Mouse (Mus musculus): ENCODE measurements around the gene Pga5. TPM values are rescaled to one million over a fixed set of nuclear protein-coding genes. Genes with fewer than 3 reads are reported as not detected.

The Pga5 gene
- polyA plus RNA-seq, 1 experiment, result not detected

DNA sequence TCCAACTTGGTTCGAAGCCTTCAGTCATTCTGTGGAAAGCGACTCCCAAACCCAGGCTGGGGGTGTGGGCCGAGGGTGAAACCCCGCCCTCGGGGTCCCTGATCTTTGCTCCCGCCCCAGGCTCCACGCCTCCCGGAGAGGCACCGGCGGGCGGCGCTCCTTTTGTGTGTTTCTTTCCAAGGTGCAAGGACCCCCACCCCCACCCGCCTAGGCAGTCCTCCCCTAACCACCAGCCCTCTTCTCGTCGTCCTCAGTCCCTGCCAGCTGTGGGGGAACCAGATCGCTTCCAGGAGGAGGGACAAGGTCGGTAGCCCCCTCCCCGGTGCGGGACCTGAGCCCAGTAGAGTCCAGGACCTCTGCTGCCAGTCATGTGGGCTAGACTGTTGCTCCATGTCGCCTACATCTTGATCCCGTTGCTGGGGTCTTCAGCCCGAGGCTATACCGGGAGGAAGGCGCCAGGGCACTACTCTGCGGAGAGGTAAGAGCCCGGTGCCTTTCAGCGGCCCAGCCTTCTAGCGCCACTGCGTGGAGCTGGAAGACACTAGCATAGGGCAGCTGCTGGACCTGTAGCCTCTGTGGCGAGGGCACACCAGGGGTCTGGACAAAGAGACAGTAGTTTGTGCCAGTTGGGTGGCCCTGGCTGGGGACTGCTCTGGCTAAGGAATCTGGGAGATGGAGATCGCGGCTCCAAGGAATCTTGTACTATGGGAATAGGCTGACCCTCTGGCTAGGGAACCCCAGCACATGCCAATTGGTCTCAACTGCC, 43.6 kb downstream of the Pga5 start, which contains the start of gene Vwce:
Vwce (plus strand) TSS at position 108 of the 766 bp plus-strand sequence.
- Histone ChIP-seq H3K4me3 (replicated peaks; ENCODE audit: extremely low read depth, low read depth, low read length) (peak within 1 kb of the TSS; percentile 38), H3K4me1 (ENCODE audit: control insufficient read depth, insufficient read depth, low read length) (peaks cover 5% of the 10 kb centered on the region)
- DNase-seq, result peak; percentile 21
- WGBS, result 3% methylated on average over 32 of the region's 32 CpGs
- TF ChIP-seq CTCF (IDR thresholded peaks at IDR 0.05; ENCODE audit: insufficient read depth, low read length), result no peak
- no peak for TF ChIP-seq POLR2A (IDR thresholded peaks at IDR 0.05; ENCODE audit: borderline replicate concordance, extremely low read depth, low read depth, low read length)

Other genes starting within 250 kb of the Pga5 start
- gene Lrrc10b, start 220.6 kb downstream of the Pga5 start, polyA plus RNA-seq (2012; rRNA removed), result 20.6 and 25.6 TPM in 2 replicates
- 5.4 and 5.9 TPM in 2 replicates for gene Ppp1r32, start 195.1 kb downstream of the Pga5 start, polyA plus RNA-seq (2012; rRNA removed)
- gene Cpsf7, start 152.8 kb downstream of the Pga5 start, polyA plus RNA-seq (2012; rRNA removed), result 30.3 and 41.1 TPM in 2 replicates
- gene Sdhaf2, start 151.9 kb downstream of the Pga5 start, polyA plus RNA-seq (2012; rRNA removed), result 16.2 and 23.0 TPM in 2 replicates
- gene Tmem216, start 121.8 kb downstream of the Pga5 start, polyA plus RNA-seq (2012; rRNA removed), result 18.8 and 28.6 TPM in 2 replicates
- gene Cyb561a3, start 100.9 kb downstream of the Pga5 start, polyA plus RNA-seq (2012; rRNA removed), result 88.4 and 113 TPM in 2 replicates
- 8.5 and 11.1 TPM in 2 replicates for gene Tmem138, start 100.7 kb downstream of the Pga5 start, polyA plus RNA-seq (2012; rRNA removed)
- 83.7 and 127 TPM in 2 replicates for gene Ddb1, start 72.7 kb downstream of the Pga5 start, polyA plus RNA-seq (2012; rRNA removed)
- 8.0 and 9.8 TPM in 2 replicates for gene Tkfc, start 72.4 kb downstream of the Pga5 start, polyA plus RNA-seq (2012; rRNA removed)
- 0.14 and 0.16 TPM in 2 replicates for gene Vwce, start 43.9 kb downstream of the Pga5 start, polyA plus RNA-seq (2012; rRNA removed)
- 33.0 and 39.3 TPM in 2 replicates for gene Vps37c, start 10.7 kb upstream of the Pga5 start, polyA plus RNA-seq (2012; rRNA removed)
- gene Cd5, start 60.9 kb upstream of the Pga5 start, polyA plus RNA-seq (2012; rRNA removed), result 2.4 and 4.4 TPM in 2 replicates
- 2.8 and 3.5 TPM in 2 replicates for gene Cd6, start 152.0 kb upstream of the Pga5 start, polyA plus RNA-seq (2012; rRNA removed)
- 33.3 and 42.0 TPM in 2 replicates for gene Slc15a3, start 161.7 kb upstream of the Pga5 start, polyA plus RNA-seq (2012; rRNA removed)
- gene Tmem132a, start 191.9 kb upstream of the Pga5 start, polyA plus RNA-seq (2012; rRNA removed), result 22.4 and 23.5 TPM in 2 replicates
- 206 and 278 TPM in 2 replicates for gene Tmem109, start 203.9 kb upstream of the Pga5 start, polyA plus RNA-seq (2012; rRNA removed)
- gene Prpf19, start 217.2 kb upstream of the Pga5 start, polyA plus RNA-seq (2012; rRNA removed), result 159 and 186 TPM in 2 replicates
- gene Zp1, start 242.6 kb upstream of the Pga5 start, polyA plus RNA-seq (2012; rRNA removed), result 0.21 and 0.33 TPM in 2 replicates

All from lung, adult 2 months (tissue).